Mouse (Mus musculus): ENCODE measurements around the gene Drosha.
A peak's percentile ranks its signal among the peaks of the same experiment; 100 is the strongest.

Drosha gene

DNA sequence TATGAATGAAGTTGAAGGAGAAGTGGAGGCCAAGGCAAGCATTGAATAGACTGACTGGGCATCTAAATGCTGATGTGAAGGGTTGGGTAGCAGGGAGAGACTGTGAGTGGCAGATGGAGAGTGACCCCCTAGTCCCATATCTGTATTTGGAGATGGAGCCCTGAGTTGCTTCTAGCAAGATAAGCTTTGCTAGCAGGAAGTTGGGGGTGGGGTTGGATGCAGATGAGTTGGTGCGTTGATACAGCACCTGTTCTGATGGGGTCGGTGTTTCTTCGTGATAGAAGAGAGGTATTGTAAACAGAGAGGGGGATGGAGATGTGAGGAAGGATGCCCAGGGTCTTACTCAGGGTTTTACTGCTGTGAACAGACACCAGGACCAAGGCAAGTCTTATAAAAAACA, 5.3 kb downstream of the Drosha start:
- DNase-seq (ENCODE audit: low read depth, low spot score): no peak

DNA sequence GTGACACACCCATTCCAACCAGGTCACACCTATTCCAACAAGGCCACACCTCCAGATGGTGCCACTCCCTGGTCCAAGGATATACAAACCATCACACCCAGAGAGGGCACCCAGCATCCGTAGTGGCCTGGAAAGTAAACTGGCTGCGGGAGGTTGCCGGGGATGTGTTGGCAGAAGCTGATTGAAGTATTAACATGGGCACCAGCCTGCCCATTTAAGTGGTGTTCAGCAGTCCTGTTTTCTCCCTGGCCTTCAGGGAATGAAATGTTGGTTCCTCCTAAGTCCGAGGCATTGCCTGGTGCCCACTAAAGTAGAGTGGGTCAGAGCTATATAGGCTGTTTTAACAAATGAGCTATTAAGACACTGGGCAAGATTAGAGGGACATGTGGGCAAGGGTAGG, 8.0 kb downstream of the Drosha start:
- no peak for DNase-seq (ENCODE audit: low read depth, low spot score)

DNA sequence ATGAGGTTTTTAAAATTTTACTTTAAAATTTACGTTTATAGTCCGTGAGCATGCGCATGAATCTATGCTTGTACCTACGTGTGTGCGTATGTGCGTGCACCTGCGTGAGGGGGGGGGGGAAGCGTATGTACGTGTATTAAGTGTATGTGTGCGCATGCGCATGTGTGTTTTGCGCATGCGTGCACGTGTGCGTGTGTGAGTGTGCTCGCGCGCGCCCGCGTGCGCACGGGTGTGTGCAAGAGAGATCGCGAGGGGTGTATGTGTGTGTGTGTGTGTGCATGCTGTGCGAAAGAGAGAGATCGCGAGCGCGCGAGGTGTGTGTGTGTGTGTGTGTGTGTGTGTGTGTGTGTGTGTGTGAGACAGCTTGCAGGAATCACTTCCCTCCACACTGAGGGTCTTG, 8.8 kb downstream of the Drosha start:
- DNase-seq (ENCODE audit: low read depth, low spot score): no peak

DNA sequence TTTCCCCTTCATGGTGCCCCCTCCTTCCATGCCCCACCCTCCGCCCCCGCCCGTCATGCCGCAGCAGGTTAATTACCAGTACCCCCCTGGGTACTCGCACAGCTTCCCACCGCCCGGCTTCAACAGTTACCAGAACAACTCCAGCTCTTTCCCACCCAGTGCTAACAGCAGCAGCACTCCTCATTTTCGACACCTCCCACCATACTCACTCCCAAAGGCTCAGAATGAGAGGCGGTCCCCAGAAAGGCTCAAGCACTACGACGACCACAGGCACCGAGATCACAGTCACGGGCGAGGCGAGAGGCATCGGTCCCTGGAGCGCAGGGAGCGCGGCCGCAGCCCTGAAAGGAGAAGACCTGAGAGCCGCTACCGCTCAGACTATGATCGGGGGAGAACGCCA, 9.6 kb downstream of the Drosha start:
- no peak for DNase-seq (ENCODE audit: low read depth, low spot score)

DNA sequence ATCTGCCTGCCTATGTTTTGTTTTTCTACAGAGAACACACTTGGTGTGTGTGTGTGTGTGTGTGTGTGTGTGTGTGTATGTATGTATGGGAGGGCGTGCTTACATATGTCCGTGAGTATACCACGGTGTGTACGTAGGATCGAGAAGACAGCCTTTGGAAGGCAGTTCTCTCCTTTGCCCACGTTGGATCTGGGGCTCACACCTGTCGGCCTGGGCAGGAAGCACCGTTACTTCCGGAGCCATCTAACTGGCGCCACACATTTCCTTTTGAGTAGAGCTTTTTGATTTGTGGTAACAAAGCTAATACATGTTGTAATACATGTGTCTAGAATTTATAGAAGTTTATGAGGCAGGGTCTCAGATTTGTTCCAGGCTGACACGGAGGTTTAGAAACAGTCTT, 16.1 kb downstream of the Drosha start:
- no peak for DNase-seq (ENCODE audit: low read depth, low spot score)

DNA sequence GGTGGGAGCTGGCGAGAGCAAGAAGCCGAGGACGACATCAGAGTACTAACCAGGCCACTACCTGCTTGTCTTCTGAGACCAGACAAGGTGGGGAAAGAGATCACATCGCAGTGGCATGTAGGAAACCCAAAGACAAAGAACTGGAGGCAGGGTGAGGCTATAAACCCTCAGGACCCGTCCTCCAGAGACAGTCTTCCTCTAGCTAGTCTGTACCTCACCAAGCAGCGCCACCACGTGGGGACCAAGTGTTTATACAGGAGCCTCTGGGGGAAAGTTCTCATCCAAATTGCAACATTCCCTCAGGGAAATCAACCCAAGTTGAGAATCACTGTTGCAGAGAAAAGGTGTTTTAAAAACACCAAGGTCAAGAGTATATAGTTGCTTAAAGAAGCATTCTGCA, 18.2 kb downstream of the Drosha start:
- no peak for DNase-seq (ENCODE audit: low read depth, low spot score)

DNA sequence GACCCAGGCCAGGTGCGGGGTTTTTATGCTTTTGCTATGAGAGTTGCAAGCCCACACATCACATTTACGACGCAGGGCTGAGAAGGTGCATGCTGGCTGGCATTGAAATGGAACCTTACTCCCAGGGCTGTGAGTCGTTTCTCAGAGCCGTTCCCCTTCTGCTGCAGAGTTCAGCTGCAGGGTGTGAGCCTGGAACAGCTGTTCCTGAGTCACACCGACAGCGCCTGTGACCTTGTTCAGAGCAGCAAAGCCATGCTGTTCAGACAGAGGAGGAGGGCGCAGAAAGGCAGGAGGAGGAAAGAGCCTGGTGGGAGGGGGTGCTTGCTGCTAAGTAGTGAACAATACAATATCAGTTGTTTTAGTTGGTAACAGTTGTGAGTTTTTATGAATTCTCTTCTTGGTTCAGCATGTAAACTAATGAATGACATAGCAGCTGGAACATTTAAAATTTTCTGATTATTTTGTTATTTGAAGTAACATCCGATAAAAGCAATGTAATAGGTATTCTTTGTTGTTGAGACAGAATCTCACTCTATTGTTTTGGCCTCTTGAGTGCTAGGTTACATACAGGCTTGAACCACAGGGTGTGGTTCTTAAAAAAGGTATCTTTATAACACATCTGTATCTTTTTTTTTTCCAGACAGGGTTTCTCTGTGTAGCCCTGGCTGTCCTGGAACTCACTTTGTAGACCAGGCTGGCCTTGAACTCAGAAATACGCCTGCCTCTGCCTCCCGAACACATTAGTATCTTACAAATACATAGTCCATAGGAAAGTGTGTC, 23.8 kb downstream of the Drosha start:
- DNase-seq (ENCODE audit: low read depth, low spot score): no peak

DNA sequence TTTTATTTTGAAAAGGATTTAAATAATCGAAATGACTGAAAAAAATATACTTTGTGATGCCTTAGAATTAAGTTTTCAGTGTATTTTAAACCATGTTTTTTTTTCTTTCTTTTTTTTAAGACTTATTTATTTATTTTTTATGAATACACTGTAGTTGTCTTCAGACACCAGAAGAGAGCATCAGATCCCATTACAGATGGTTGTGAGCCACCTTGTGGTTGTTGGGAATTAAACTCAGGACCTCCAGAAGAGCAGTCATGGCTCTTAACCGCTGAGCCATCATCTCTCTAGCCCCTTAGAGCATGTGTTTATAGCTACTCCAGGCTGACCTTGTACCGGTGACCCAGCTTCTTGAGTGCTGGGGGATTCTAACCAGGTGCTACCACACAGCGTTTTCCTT, 24.8 kb downstream of the Drosha start:
- DNase-seq (ENCODE audit: low read depth, low spot score): no peak

DNA sequence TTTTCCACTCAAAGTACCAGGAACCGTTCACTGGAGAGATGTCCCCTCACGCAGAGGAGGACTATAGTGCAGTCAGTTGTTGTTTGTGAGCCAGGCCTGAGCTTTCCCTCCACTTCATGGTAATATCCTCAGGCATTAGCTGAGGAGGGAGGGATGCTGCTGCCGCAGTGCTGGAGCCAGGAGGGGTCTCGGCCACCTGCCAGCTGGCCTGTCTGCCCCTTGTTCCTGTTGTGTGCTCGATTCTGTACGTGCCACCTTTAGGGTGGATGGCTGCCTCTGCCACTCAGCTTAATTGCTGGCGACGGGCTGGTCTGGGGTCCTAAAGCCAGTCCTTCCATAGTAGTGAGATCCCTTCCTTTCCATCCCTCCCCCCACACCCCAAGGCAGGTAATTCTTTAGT, 28.9 kb downstream of the Drosha start:
- no peak for DNase-seq (ENCODE audit: low read depth, low spot score)

DNA sequence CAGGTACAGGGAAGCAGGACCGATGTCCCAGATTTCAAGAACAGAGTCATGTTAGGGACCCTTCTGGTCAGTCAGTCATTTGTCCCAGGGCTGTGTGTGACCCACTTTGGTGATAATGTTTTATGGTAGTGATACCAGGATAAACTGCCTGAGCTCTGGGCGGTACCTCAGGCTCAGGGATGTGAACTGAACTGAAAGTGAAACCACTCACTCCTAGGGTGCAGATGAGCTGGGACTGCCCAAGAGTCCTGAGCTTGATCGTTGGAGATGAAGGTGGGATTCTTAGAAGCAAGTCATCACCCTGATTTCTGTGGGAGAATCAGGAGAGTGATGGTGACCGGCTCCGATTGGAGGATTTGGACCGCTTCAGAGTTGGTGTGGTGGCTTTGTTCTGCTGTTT, 32.2 kb downstream of the Drosha start:
- DNase-seq (ENCODE audit: low read depth, low spot score): no peak

DNA sequence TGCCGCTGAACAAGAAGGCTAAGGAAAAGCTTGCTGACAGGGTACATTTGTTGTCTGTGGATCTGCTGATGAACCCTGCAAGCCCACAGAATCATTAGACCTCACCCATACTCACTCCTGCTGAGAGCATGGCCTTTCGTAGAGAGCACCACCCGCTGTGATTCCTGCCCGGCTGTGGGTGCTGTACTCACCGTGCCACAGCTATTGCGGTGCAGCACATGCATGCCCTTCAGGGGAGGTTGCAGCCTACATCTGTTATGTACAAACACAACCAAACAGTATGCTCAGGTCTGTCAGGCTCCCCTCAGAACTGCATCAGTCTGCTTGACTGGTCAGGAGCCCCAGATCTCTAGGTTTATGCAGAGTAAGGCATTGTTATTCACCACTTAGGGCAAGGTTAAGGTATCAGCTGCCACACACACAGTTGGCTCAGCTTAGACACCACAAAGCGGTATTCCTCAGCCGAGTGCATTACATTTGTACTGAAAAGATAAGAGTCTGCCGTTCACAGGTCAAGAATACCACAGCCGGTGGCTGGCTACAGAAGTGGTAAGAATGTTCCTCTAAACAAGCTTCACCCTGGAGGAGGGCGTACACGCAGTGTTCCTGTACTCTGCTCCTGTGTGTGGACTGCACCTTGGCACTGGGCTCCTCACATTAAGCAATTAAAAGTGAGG, 33.4 kb downstream of the Drosha start:
- DNase-seq (ENCODE audit: low read depth, low spot score): no peak

DNA sequence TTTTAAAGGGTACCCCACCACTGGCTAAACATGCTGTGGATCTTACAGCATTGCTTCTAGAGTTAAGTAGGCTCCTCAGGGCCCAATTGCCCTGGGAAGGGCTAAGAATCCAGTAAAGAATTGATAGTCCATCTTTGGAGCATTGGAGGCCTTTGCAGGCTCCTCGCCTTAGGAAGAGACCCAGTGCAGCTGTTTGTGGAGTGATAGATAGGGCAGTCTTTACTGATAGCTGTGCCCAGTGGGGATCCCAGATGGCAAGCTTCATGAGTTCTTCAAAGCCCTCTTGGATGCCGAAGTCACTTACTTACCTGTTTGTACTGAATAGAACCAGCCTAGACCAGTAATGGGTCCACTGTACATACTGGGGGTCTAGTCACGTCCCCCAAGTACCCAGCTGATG, 34.0 kb downstream of the Drosha start:
- no peak for DNase-seq (ENCODE audit: low read depth, low spot score)

DNA sequence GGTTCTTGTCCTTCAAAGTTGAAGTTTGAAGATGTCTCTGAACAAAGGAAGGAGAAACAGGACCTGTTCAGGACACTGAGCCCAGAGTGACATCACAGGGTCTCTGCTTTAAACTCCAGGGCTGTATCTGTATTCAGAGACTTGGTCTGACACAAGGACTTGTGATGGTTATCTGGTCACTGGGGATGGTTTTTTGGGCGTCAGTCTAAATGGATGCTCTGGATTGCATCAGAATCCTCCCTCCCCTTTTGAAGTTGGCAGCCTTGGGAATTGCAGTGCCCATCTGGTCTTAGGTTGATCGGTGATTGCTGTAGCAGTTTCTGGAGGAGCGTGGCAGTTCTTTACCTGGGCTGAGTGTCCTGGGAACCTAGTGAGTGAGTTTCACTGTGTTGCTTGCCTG, 37.4 kb downstream of the Drosha start:
- no peak for DNase-seq (ENCODE audit: low read depth, low spot score)

DNA sequence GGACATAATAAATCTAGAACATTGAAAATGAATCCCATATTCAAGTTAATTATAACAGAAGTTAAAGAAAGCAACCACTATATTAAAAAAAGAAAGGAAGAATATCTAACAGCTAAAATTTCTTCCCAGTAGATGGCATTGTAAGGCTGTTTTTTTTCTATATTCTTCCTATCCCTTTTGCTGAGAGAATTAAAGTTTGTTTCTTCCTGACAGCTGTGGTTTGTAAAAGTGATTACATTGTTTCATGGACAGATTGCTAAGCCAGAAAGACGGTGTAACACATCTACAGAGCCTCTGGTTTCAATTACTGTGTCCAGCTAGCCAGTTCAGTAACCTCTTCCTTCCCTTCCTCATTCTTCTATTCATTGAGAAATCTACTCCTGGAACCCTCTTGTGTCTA, 39.1 kb downstream of the Drosha start:
- no peak for DNase-seq (ENCODE audit: low read depth, low spot score)

DNA sequence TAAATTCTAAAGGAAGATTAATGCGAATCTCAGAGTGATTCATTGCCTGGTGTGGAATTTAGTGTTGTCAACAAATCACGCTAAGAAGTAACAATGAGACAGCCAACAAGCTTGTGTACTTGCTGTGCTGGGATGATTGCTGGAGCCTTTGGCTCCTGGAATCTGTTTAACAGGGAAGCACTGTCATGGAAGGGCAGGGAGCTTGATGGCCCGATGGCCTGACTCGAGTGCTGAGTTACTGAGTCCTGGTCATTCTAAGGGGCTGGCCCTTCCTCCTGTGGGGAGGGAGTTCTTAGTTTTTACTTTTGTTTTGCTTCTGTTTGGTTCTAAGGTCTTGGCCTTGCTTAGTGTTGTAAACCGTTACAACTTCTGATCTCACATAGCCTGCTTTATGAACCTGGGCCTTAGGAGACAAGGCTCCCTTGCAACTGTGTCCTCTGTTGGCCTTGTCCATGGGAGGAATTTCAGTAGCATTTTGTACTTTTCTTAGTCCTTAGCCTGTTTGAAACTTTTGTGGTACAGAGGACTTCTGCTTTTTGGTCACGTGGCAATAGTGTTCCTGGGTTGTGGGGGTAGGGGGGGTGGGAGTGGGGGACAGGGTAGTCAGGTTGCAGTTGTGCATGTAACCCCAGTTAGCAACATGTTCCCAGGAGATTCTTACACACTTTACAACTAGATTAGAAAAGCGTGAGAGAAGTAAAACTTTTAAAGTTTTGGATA, 41.1 kb downstream of the Drosha start:
- no peak for DNase-seq (ENCODE audit: low read depth, low spot score)

DNA sequence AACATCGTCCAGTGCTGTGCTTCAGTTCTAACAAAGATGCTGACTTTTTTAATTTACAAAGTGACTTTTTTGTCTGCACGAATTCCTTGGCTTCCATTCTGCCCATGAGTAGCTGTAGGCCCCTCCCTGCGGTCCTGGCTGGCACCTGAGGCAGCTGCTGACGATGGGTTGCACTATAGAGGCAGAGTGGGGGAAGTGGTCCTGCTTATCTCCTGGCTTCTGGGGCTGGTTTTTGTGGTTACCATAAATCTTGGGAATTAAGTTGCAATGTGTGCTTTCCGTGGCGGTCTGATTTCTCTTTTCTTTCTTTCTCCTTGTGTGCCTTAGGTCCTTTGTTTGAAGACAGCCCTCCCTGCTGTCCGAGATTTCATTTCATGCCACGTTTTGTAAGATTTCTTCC, 42.7 kb downstream of the Drosha start:
- DNase-seq (ENCODE audit: low read depth, low spot score): no peak

DNA sequence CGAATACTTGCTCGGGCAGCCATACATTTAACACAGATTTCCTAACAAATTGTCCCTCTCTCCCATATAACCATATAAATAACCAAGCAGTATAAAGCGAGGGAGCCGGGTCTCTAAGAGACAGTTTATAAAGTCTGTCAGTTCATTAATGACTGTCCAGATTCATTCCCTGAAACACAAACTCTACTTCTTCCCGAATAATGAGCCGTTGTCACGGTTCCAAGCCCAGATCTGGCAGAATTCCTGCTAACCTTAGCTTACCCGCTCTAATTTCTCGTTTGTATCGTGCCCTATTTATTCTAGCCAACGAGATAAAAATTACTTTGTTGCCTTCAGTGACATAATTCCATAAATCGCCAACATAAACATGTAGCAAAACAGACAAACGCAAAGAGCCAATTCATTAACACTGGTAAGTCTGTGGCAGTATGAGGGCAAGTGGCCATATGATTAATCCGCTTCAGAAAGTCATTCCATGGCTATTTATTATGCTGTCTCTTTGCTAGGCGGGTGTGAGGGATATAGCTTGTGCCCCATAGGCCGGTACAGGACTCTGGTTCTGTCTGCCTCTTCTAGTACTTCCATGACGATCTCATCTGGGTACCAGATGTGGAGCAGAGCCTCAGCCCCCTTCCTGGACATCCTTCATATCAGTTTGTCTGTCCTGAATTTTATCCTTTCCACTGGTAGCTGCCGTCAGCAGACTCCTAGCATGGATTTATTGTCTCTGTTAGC, 51.0 kb downstream of the Drosha start:
- no peak for DNase-seq (ENCODE audit: low read depth, low spot score)

DNA sequence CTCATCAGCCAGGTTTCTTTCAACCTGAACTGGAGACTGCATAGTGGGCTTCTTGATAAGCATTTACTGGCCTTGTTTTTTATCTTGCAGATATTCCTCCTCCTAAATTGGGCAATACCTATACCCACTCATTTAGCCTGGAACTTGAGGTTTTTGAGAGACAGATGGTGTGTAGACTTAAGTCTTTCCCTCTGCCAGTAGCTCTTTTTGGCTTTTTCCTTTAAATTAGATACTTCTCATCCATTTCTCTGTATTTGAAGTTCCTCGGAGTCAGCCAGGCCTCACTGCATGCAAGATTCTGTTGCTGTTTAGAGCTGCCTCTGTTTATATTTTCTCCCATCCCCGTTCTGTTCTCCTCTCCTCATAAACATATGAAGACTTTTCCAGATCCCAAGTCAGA, 51.7 kb downstream of the Drosha start:
- peak; percentile 58 for DNase-seq (ENCODE audit: low read depth, low spot score)

DNA sequence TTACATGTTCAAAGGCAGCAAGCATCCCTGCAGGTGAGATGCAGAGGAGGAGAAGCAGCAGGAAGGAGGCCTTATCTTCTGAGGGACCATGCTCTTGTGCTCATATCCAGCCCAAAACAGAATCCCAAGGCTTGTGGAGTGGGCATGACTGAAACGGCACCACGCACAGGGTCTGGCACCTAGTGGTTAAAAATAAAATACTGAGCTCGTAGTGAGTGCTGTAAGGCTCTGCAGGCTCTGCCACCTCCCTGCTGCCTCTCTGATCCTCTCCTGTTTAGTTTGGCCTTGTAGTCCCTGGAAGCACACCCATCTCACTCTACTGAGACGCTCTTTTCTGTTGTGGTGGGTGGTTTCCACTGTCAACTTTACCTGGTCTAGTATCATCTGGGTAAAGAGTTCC, 52.3 kb downstream of the Drosha start:
- no peak for DNase-seq (ENCODE audit: low read depth, low spot score)

DNA sequence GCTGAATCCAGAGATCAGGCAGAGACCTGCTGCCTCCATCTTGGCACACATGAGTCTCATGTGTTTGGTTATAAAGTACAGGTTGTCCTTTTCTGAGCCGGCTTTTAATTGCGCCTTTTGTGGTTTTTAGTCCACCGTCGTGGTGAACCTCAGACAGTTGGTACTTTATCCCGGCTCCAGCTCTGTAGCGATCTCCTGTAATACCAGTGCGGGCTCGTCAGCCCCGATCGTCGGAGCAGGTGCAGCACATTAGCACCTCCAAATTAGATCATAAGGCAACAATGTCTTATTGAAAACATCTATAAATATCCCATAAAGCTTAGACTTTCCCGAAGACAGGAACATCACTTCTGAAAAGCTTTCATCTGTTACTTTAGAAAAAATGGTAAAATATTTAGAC, 53.3 kb downstream of the Drosha start:
- DNase-seq (ENCODE audit: low read depth, low spot score): no peak

DNA sequence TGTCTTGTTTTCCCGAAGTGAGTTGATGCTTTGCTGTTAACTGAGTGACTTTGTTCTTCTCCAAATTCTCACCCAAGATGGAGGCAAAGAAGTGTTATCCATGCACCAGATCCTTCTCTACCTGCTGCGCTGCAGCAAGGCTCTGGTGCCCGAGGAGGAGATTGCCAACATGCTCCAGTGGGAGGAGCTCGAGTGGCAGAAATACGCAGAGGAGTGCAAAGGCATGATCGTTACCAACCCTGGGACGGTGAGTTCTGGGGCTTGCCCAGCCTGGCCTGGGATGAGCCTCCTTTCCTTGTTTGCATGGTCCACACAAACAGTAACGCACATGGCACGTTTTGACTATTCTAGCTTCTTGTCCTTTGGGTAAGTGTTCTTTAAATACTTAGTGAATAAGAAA, 54.0 kb downstream of the Drosha start:
- DNase-seq (ENCODE audit: low read depth, low spot score): no peak

DNA sequence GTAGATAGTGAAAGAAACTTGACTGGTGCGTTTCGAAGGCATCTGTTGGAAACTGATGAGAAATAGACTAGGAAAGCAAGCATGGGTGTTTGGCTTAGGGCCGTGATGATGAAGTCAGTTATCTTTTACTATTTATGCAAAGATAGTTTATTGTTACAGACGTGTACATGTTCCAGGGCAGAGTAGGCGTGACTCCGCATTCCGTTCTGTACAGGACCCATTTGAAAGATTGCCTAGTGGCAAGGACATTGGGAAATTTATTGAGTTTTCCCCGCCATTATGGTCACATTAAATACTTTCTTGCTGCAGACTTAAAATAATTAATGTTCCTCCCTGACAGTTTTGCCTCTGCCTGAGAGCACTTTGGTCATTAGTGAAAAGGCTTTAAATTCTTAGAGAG, 55.3 kb downstream of the Drosha start:
- no peak for DNase-seq (ENCODE audit: low read depth, low spot score)
